Mouse (Mus musculus) hematopoietic stem cell, adult 5-6 weeks (primary cell): ENCODE measurements around the gene Dazap2. TPM values are rescaled to one million over a fixed set of nuclear protein-coding genes. Genes with fewer than 3 reads are reported as not detected.

ENCODE experiments used
- ATAC-seq, 2 experiments: fragments of 125-278 bp in 1 of 2; replicated peaks in 1 of 2; 2 replicates each; pipeline ENCODE4 v1.8.0; 2016 to 2017; ENCODE audit warnings: inconsistent platforms in 2 of 2, mild to moderate bottlenecking in 2 of 2, moderate number of reproducible peaks in 2 of 2, low read depth in 1 of 2, moderate TSS enrichment in 1 of 2; ENCODE audit not compliant: low FRiP score in 2 of 2, poor library complexity in 2 of 2, severe bottlenecking in 2 of 2, insufficient read depth in 1 of 2, low TSS enrichment in 1 of 2
- total RNA-seq: library from RNA; stranded (forward); fragments of 172-1452, 232-1000 nt; gene quantifications from 2 replicates; pipeline ENCODE4 v1.2.3, GENCODE M21; 2017

Gene Dazap2
- 164 and 199 TPM in 2 replicates for total RNA-seq

- peak; percentile 70 to 73 for ATAC-seq
These were observed at the start of gene Dazap2 for GRCm38 (mm10) chr15:100614996-100615824. Dazap2 (plus strand) TSS chr15:100615349.

GRCm38 (mm10) chr15:100566531-100566930 is 48.6 kb upstream of the Dazap2 start:
- no peak for ATAC-seq

GRCm38 (mm10) chr15:100569239-100569638 is 45.9 kb upstream of the Dazap2 start:
- no peak for ATAC-seq

GRCm38 (mm10) chr15:100573946-100574345 is 41.2 kb upstream of the Dazap2 start:
- ATAC-seq: 0 out of 4 replicates have a peak, but pooled peaks of 1 of the 2 experiments have one; percentile 22

GRCm38 (mm10) chr15:100574378-100574777 is 40.8 kb upstream of the Dazap2 start:
- no peak for ATAC-seq

- ATAC-seq: no peak
These were observed 39.8 kb upstream of the Dazap2 start for GRCm38 (mm10) chr15:100575366-100575765.

GRCm38 (mm10) chr15:100576392-100576791 is 38.8 kb upstream of the Dazap2 start:
- ATAC-seq: no peak

GRCm38 (mm10) chr15:100576810-100577209 is 38.3 kb upstream of the Dazap2 start:
- ATAC-seq: no peak

GRCm38 (mm10) chr15:100577972-100578371 is 37.2 kb upstream of the Dazap2 start:
- ATAC-seq: no peak

- no peak for ATAC-seq
These were observed 35.0 kb upstream of the Dazap2 start for GRCm38 (mm10) chr15:100580108-100580507.

GRCm38 (mm10) chr15:100585931-100586330 is 29.2 kb upstream of the Dazap2 start:
- ATAC-seq: no peak

GRCm38 (mm10) chr15:100587166-100587565 is 28.0 kb upstream of the Dazap2 start:
- ATAC-seq: no peak

- peak; percentile 49 to 57; a peak in 1 of 4 replicates for ATAC-seq
These were observed 26.9 kb upstream of the Dazap2 start for GRCm38 (mm10) chr15:100588297-100588696.

- no peak for ATAC-seq
These were observed 24.7 kb upstream of the Dazap2 start for GRCm38 (mm10) chr15:100590436-100590835.

- no peak for ATAC-seq
These were observed 22.3 kb upstream of the Dazap2 start for GRCm38 (mm10) chr15:100592817-100593216.

GRCm38 (mm10) chr15:100598287-100598882 is 16.8 kb upstream of the Dazap2 start:
- ATAC-seq: no peak

GRCm38 (mm10) chr15:100598883-100599275 is 16.3 kb upstream of the Dazap2 start:
- no peak for ATAC-seq

- no peak for ATAC-seq
These were observed 15.7 kb upstream of the Dazap2 start, which contains the start of gene Pou6f1 for GRCm38 (mm10) chr15:100599276-100600046. Pou6f1 (minus strand) TSS chr15:100599984.
